Mouse (Mus musculus) midbrain, postnatal 0 days (tissue): Measurements from ENCODE around the gene Thsd7b. TPM values are rescaled to one million over a fixed set of nuclear protein-coding genes. Genes with fewer than 3 reads are reported as not detected.

Experiments used
- ATAC-seq: fragments of 200-750 bp; cut with Nextera tagmentation; 2 replicates; pipeline ENCODE4 v1.8.0; 2017; ENCODE audit warnings: moderate number of reproducible peaks, mild to moderate bottlenecking, moderate TSS enrichment, moderate library complexity; ENCODE audit not compliant: low FRiP score
- DNase-seq: peaks from one replicate; pipeline ENCODE4 v3.0.0-alpha.2; 2015; ENCODE audit warnings: low spot score
- H3K27ac ChIP-seq: fragments of 300-500 bp; sonication (generic); 2 replicates; pipeline ENCODE4 v1.5.1; 2014; ENCODE audit warnings: low read depth, mild to moderate bottlenecking, low read length, mixed read lengths
- H3K27me3 ChIP-seq: fragments of 300-500 bp; sonication (generic); 2 replicates; pipeline ENCODE4 v1.6.1; 2014; ENCODE audit warnings: low read length, control low read depth, mixed read lengths; ENCODE audit not compliant: insufficient read depth
- H3K36me3 ChIP-seq: fragments of 300-500 bp; sonication (generic); 2 replicates; pipeline ENCODE4 v1.6.1; 2014; ENCODE audit warnings: low read length, control low read depth, mixed read lengths; ENCODE audit not compliant: insufficient read depth
- H3K4me1 ChIP-seq: fragments of 300-500 bp; sonication (generic); 2 replicates; pipeline ENCODE4 v1.6.1; 2014; ENCODE audit warnings: mild to moderate bottlenecking, control low read depth, antibody characterized with exemption, low read length, mixed read lengths; ENCODE audit not compliant: insufficient read depth
- H3K4me2 ChIP-seq: fragments of 300-500 bp; sonication (generic); 2 replicates; pipeline ENCODE4 v1.6.1; 2014; ENCODE audit warnings: low read depth, mild to moderate bottlenecking, low read length, mixed read lengths; ENCODE audit not compliant: poor library complexity, severe bottlenecking
- H3K4me3 ChIP-seq: fragments of 300-500 bp; sonication (generic); 2 replicates; pipeline ENCODE4 v1.5.1; 2014; ENCODE audit warnings: low read depth, mild to moderate bottlenecking, low read length, moderate library complexity
- H3K9ac ChIP-seq: fragments of 300-500 bp; sonication (generic); replicated peaks from 2 replicates; pipeline ENCODE4 v1.6.1; 2014; ENCODE audit warnings: mild to moderate bottlenecking, low read length, moderate library complexity, mixed read lengths; ENCODE audit not compliant: poor library complexity, severe bottlenecking
- H3K9me3 ChIP-seq: fragments of 300-500 bp; sonication (generic); 2 replicates; pipeline ENCODE4 v1.6.1; 2016; ENCODE audit warnings: low read length, control low read depth
- CTCF ChIP-seq: IDR thresholded peaks from 2 replicates; pipeline ENCODE4 v1.5.1; 2016; ENCODE audit warnings: antibody characterized with exemption, mild to moderate bottlenecking
- WGBS: fragments of 180-500 bp; shearing (Covaris S2); extraction: QIAGEN DNeasy Blood & Tissue Kit; methylation state at CpG from one replicate; pipeline ENCODE4 v1.1.7; 2014; 5-methylcytosine and 5-hydroxymethylcytosine counted together
- polyA plus RNA-seq: library from polyadenylated mRNA; unstranded; fragments of >200 nt; fragmentation: Nextera tagmentation; extraction: Ambion mirVana; gene quantifications from 2 replicates; pipeline ENCODE4 v1.2.1, GENCODE M21; 2015
- total RNA-seq: library from RNA; depleted of rRNA; stranded (reverse); fragments of >200 nt; gene quantifications from 2 replicates; pipeline ENCODE4 v1.2.3, GENCODE M21; 2014

The Thsd7b gene
- total and polyA plus RNA-seq, 2 experiments from 2014 or later, result 11.6 to 20.8 TPM

DNA sequence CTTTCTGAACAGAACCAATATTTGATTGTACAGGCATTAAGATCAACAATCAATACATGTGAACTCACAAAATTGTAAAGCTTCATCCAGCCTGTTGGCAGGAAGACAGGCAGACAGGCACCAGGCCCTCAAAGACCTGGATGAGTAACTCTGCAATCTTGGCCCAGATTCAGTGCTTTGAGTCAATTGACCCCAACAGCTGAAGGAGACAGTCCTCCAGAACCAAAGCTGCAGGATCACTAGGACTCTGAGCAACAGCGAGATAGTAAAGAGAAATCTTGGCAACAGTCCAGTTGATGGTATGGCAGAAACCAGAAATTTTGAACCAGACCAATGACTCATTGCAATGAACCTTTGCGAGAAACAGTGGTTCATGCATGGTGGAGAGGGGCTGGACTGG, 458.9 kb downstream of the Thsd7b start:
- H3K4me1 ChIP-seq, result no peaks in the 10 kb centered on the region
- H3K4me2 ChIP-seq, result no peak overlapping the region
- no peaks in the 10 kb centered on the region for H3K9me3 ChIP-seq
- no peaks in the 10 kb centered on the region for H3K36me3 ChIP-seq
- no peak overlapping the region for H3K27ac ChIP-seq
- no peaks in the 10 kb centered on the region for H3K27me3 ChIP-seq
- ATAC-seq, result no peak
- no peak overlapping the region for H3K9ac ChIP-seq
- TF ChIP-seq CTCF, result no peak
- no peak for DNase-seq
- H3K4me3 ChIP-seq, result no peak overlapping the region
- WGBS, result 92% methylated on average over 2 of the region's 2 CpGs

DNA sequence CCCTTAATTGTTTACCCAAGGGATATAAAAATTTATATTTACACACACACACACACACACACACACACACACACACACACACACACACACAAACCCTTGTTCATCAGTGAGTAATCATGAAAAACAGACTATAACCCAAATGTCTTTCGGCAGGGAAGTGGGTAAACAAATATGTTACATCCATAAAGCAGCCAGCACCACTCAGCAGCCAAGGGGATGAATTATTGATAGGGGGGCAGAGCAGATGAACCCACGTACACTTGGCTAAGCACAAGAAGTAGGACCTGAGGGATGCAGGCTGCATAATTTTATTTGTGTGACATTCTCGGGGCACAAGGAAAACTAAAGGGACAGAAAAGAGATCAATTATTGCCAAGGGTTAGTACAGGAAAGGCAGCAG, 474.5 kb downstream of the Thsd7b start:
- no peak for ATAC-seq
- Histone ChIP-seq H3K4me2 (no peak overlapping the region), H3K27me3 (no peaks in the 10 kb centered on the region), H3K36me3 (no peaks in the 10 kb centered on the region), H3K27ac (no peak overlapping the region), H3K4me3 (no peak overlapping the region), H3K9me3 (no peaks in the 10 kb centered on the region), H3K9ac (no peak overlapping the region), H3K4me1 (no peaks in the 10 kb centered on the region)
- WGBS, result 59% methylated on average over 3 of the region's 3 CpGs
- DNase-seq, result no peak
- TF ChIP-seq CTCF, result no peak

DNA sequence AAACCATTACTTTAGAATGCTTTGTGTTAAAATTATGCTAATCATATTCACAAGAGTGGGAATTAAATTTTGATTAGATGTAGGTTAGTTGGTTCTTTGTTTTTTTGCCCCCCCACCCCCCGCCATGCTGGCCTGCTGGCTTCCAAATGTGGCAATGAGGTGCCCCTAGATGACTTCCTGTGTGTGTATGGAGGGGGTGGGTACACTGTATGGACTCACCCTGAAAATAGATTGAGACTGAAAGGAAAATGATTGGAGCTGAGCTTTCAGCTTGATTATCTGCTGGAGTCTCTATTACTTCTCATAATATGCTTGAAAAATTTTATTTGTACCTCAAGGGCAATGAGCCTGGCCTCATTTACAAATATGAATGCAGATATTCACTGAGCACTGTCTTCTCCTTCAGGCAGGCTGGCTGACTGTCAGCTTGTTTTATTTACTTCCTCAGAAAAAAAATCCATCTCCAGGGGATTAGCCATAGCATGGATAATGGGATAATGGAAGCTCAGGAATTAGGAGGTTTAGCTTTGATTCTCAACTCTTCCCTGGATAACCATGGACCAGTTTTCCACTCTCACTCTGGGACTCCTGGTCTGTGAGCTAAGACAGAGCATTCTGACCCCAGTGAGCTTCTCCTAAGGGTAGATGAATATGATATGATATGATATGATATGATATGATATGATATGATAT, 483.6 kb downstream of the Thsd7b start:
- no peaks in the 10 kb centered on the region for H3K4me1 ChIP-seq
- DNase-seq (peak; percentile 16), ATAC-seq (no peak)
- H3K9me3 ChIP-seq, result no peaks in the 10 kb centered on the region
- TF ChIP-seq CTCF, result no peak
- H3K9ac ChIP-seq, result no peak overlapping the region
- H3K4me2 ChIP-seq, result no peak overlapping the region
- no peak overlapping the region for H3K4me3 ChIP-seq
- 35% methylated on average over 1 of the region's 1 CpGs for WGBS
- H3K27ac ChIP-seq, result no peak overlapping the region
- H3K27me3 ChIP-seq, result no peaks in the 10 kb centered on the region
- H3K36me3 ChIP-seq, result no peaks in the 10 kb centered on the region

DNA sequence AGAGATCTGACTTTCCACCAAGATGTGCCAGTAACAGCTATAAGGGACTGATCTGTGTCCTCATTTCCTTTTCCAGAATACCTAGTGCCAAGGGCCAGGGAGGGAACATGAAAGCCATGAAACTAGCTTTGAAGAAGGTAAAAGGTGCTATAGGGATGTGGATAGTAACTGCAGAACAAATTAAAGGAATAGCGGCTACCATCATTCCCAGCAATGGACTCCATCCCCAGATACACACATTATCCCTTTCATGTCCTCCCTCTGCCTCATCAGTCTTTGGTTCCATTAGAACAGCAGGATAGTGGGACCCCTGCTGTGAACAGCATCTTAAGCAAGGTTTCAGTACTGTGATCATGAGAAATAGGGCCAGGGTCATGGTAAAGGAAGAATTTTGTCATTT, 485.9 kb downstream of the Thsd7b start:
- H3K9ac ChIP-seq, result no peak overlapping the region
- no peaks in the 10 kb centered on the region for H3K36me3 ChIP-seq
- no peaks in the 10 kb centered on the region for H3K4me1 ChIP-seq
- H3K9me3 ChIP-seq, result no peaks in the 10 kb centered on the region
- no peak for ATAC-seq
- DNase-seq, result no peak
- no peaks in the 10 kb centered on the region for H3K27me3 ChIP-seq
- TF ChIP-seq CTCF, result no peak
- no peak overlapping the region for H3K4me3 ChIP-seq
- no peak overlapping the region for H3K4me2 ChIP-seq
- WGBS, result 68% methylated on average over 1 of the region's 1 CpGs
- H3K27ac ChIP-seq, result no peak overlapping the region

DNA sequence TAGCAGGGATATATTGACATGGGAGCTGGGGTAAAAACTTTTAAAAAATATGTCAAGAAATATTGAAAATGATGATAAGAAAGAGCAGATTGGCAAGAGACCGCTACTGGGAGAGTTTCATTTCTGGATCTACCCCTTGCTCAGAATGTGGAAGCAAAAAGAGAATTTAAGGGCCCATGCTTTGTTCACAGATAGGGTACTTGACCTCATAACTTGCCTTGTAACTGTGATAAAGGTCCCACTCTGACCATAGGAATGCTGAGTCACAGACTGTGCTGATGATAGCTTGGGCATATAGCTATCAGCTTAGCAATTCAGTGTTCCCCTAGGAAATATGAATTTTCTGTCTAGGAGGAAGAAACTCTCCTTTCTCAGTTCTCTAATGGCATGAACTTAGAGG, 488.1 kb downstream of the Thsd7b start:
- Histone ChIP-seq H3K27me3 (no peaks in the 10 kb centered on the region), H3K4me3 (no peak overlapping the region), H3K9ac (no peak overlapping the region), H3K4me2 (no peak overlapping the region), H3K27ac (no peak overlapping the region), H3K4me1 (no peaks in the 10 kb centered on the region), H3K9me3 (no peaks in the 10 kb centered on the region), H3K36me3 (no peaks in the 10 kb centered on the region)
- DNase-seq, result no peak
- no peak for ATAC-seq
- 94% methylated on average over 1 of the region's 1 CpGs for WGBS
- TF ChIP-seq CTCF, result no peak

DNA sequence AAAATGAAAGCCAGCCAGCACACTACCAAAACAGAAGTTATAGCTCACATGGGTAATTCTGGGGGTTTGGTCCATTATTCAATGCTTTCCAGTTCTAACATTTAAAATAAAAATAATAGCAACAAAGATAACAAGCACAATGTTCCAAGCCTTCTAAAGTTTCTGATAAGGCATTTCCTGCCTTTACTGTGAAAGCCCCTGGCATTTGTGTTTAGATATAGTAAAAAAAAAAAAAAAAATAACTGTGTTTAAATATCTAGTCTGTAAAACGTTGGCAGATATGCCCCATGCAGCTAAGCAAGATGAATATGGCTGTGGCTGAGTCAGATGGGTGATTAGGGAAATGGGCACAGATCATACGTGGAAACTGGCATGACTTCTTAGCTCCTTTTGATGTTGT, 491.6 kb downstream of the Thsd7b start:
- no peak overlapping the region for H3K27ac ChIP-seq
- no peaks in the 10 kb centered on the region for H3K36me3 ChIP-seq
- no peak overlapping the region for H3K4me2 ChIP-seq
- no peak for TF ChIP-seq CTCF
- no peak overlapping the region for H3K4me3 ChIP-seq
- DNase-seq (no peak), ATAC-seq (no peak)
- no peaks in the 10 kb centered on the region for H3K9me3 ChIP-seq
- H3K27me3 ChIP-seq, result no peaks in the 10 kb centered on the region
- WGBS, result 58% methylated on average over 2 of the region's 2 CpGs
- H3K4me1 ChIP-seq, result no peaks in the 10 kb centered on the region
- no peak overlapping the region for H3K9ac ChIP-seq
